Mouse (Mus musculus) neural tube, embryonic 11.5 days (tissue): ENCODE results near the gene Pcsk2. TPM values are rescaled to one million over a fixed set of nuclear protein-coding genes. Genes with fewer than 3 reads are reported as not detected.

Source experiments
- ATAC-seq: fragments of 200-750 bp; cut with Nextera tagmentation; 2 replicates; pipeline ENCODE4 v1.8.0; 2017; ENCODE audit warnings: moderate number of reproducible peaks, mild to moderate bottlenecking, moderate TSS enrichment, moderate library complexity; ENCODE audit not compliant: insufficient read depth, low FRiP score, low TSS enrichment
- DNase-seq: peaks from one replicate; pipeline ENCODE4 v3.0.0-alpha.2; 2015; ENCODE audit warnings: low spot score
- H3K27ac ChIP-seq: fragments of 300-500 bp; sonication (generic); 2 replicates; pipeline ENCODE4 v1.5.1; 2014; ENCODE audit warnings: low read depth, mild to moderate bottlenecking, low read length
- H3K27me3 ChIP-seq: fragments of 300-500 bp; sonication (generic); 2 replicates; pipeline ENCODE4 v1.6.1; 2014; ENCODE audit warnings: mild to moderate bottlenecking, low read length, mixed read lengths; ENCODE audit not compliant: control insufficient read depth, insufficient read depth
- H3K36me3 ChIP-seq: fragments of 300-500 bp; sonication (generic); 2 replicates; pipeline ENCODE4 v1.6.1; 2014; ENCODE audit warnings: mild to moderate bottlenecking, low read length, moderate library complexity, mixed read lengths; ENCODE audit not compliant: control insufficient read depth, insufficient read depth
- H3K4me1 ChIP-seq: fragments of 300-500 bp; sonication (generic); 2 replicates; pipeline ENCODE4 v1.6.1; 2014; ENCODE audit warnings: low read length, mixed read lengths; ENCODE audit not compliant: control insufficient read depth, insufficient read depth
- H3K4me2 ChIP-seq: fragments of 300-500 bp; sonication (generic); 2 replicates; pipeline ENCODE4 v1.6.1; 2014; ENCODE audit warnings: low read depth, mild to moderate bottlenecking, moderate library complexity
- H3K4me3 ChIP-seq: fragments of 300-500 bp; sonication (generic); 2 replicates; pipeline ENCODE4 v1.5.1; 2014; ENCODE audit warnings: low read depth, low read length
- H3K9ac ChIP-seq: fragments of 300-500 bp; sonication (generic); 2 replicates; pipeline ENCODE4 v1.6.1; 2014; ENCODE audit warnings: mild to moderate bottlenecking, low read length
- H3K9me3 ChIP-seq: fragments of 300-500 bp; sonication (generic); 2 replicates; pipeline ENCODE4 v1.6.1; 2016; ENCODE audit warnings: low read length; ENCODE audit not compliant: control insufficient read depth
- WGBS: fragments of 180-500 bp; shearing (Covaris S2); extraction: QIAGEN DNeasy Blood & Tissue Kit; methylation state at CpG from one replicate; pipeline ENCODE4 v1.1.7; 2014; 5-methylcytosine and 5-hydroxymethylcytosine counted together
- polyA plus RNA-seq: library from polyadenylated mRNA; unstranded; fragments of >200 nt; fragmentation: Nextera tagmentation; extraction: Ambion mirVana; gene quantifications from 2 replicates; pipeline ENCODE4 v1.2.1, GENCODE M21; 2014

Gene Pcsk2
- polyA plus RNA-seq, 1 experiment from 2014 or later = 7.5 TPM

DNA sequence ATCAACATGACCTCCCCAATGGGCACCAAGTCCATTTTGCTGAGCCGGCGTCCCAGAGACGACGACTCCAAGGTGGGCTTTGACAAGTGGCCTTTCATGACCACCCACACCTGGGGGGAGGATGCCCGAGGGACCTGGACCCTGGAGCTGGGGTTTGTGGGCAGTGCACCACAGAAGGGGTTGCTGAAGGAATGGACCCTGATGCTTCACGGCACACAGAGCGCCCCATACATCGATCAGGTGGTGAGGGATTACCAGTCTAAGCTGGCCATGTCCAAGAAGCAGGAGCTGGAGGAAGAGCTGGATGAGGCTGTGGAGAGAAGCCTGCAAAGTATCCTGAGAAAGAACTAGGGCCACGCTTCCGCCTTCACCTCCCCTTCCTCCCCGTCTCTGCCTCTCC is 267.5 kb downstream of the Pcsk2 start:
- Histone ChIP-seq H3K27ac (no peak overlapping the region), H3K4me2 (no peak overlapping the region), H3K4me3 (no peak overlapping the region), H3K4me1 (no peaks in the 10 kb centered on the region), H3K27me3 (no peaks in the 10 kb centered on the region), H3K9ac (no peak overlapping the region), H3K9me3 (no peaks in the 10 kb centered on the region), H3K36me3 (no peaks in the 10 kb centered on the region)
- DNase-seq (no peak), ATAC-seq (no peak)
- WGBS = 92% methylated on average over 11 of the region's 11 CpGs

DNA sequence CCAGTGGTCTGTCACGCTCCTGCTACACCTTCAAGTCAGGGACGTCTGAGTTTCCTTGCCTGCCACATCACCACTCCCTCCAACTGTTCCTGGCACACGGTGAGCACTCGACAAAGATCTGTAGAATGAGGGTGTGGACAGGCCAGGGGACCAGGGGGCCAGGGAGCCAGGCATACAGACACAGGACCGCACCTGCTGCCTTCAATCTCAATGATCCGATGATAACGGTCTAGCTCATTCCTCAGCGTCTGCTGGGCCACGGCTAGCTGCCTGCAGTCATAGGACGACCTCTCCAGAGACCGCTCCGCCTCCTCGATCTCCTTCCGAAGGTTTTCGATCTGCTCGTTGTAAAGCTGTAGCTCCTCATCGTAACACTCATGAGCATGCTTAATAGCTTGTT is 285.7 kb downstream of the Pcsk2 start:
- Histone ChIP-seq H3K4me3 (no peak overlapping the region), H3K27me3 (no peaks in the 10 kb centered on the region), H3K4me2 (no peak overlapping the region), H3K36me3 (no peaks in the 10 kb centered on the region), H3K27ac (no peak overlapping the region), H3K4me1 (no peaks in the 10 kb centered on the region), H3K9ac (no peak overlapping the region), H3K9me3 (no peaks in the 10 kb centered on the region)
- DNase-seq (no peak), ATAC-seq (no peak)
- 67% methylated on average over 17 of the region's 17 CpGs for WGBS

DNA sequence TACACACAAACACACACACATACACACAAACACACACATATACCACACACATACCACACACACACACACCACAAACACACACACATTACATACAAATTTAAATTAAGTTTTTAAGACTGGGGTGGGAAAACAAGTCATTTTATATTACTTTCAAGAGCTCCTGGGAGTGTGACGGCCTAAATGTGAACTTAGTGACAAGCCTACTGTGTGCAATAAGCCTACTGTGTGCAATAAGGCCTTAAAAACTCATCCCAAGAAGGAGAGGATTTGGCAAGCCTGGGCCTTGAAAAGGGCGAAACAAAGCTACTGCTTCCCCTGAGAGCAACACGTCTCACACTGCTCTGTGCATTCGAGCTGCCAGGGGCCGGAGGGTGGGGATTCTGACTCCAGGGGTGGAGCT is 286.8 kb downstream of the Pcsk2 start:
- no peak overlapping the region for H3K27ac ChIP-seq
- H3K9me3 ChIP-seq = no peaks in the 10 kb centered on the region
- H3K4me1 ChIP-seq = no peaks in the 10 kb centered on the region
- H3K36me3 ChIP-seq = no peaks in the 10 kb centered on the region
- ATAC-seq (no peak), DNase-seq (no peak)
- WGBS = 80% methylated on average over 5 of the region's 5 CpGs
- H3K4me3 ChIP-seq = no peak overlapping the region
- no peak overlapping the region for H3K9ac ChIP-seq
- H3K27me3 ChIP-seq = no peaks in the 10 kb centered on the region
- H3K4me2 ChIP-seq = no peak overlapping the region

DNA sequence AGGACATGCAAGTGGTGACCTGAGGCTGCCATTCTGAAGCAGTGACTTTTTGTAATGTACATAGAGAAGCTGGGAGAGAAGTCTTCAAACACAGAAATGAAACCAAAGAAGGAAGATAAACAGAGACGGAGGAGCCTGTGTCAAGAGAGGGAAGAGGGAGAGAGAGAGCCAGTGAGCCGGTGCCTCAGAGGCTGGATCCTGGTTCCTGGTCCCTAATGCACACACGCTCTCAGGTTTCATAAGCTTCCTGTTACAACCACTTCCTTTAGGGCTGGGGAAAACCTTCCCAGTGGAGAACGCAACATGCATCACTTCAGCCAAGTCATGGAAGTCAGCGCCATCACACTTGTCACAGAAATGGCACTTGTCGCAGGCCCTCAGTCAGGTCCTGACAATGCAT is 288.1 kb downstream of the Pcsk2 start:
- H3K9ac ChIP-seq = no peak overlapping the region
- H3K4me1 ChIP-seq = no peaks in the 10 kb centered on the region
- no peak for ATAC-seq
- H3K4me3 ChIP-seq = no peak overlapping the region
- WGBS = 67% methylated on average over 6 of the region's 6 CpGs
- H3K36me3 ChIP-seq = no peaks in the 10 kb centered on the region
- no peaks in the 10 kb centered on the region for H3K27me3 ChIP-seq
- no peak overlapping the region for H3K4me2 ChIP-seq
- no peaks in the 10 kb centered on the region for H3K9me3 ChIP-seq
- no peak for DNase-seq
- no peak overlapping the region for H3K27ac ChIP-seq

DNA sequence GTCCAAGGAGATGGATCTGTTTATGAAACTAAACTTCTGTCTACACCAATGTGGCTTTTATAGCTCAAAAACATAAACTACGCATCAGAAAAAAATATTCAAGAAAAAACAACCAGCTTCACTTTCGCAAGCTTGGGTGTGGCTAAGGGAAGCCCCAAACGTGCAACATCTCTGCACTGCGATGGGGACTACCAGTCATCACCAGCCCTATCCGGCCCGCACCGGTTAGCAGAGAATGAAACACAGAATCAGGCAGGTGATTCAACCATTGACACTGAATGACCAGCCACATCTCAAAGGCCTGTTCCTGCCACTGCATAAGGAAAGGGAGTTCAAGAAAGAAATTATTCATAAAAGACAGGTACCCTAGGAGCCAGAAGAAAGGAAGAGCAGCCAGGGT is 289.9 kb downstream of the Pcsk2 start:
- H3K9ac ChIP-seq = no peak overlapping the region

DNA sequence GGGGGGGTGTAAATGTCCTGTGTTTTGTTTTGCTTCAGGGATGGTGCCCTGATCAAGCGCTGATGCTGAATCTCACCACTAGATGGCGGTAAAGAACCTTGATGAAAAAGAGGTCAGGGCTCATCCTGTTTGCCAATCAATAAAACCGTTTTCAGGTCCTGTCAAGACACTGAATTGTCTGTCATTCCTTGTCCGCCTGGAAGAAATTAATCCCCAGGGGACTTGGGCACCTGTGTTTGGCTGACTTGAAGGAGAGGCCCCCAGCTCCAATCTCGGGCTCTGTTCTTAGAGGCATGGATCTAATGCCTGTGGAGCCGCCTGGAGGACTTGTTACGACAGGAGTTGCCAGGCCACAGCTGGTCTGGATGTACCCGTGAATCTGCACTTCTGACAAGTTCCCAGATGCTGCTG is 291.3 kb downstream of the Pcsk2 start:
- 1% methylated on average over 8 of the region's 8 CpGs for WGBS

More for the DNA sequence above, 289.9 kb downstream of the Pcsk2 start:
- Histone ChIP-seq H3K4me3 (no peak overlapping the region), H3K4me1 (no peaks in the 10 kb centered on the region), H3K27ac (no peak overlapping the region), H3K36me3 (no peaks in the 10 kb centered on the region), H3K27me3 (no peaks in the 10 kb centered on the region), H3K4me2 (no peak overlapping the region), H3K9me3 (no peaks in the 10 kb centered on the region)
- DNase-seq = no peak
- ATAC-seq = no peak
- 87% methylated on average over 7 of the region's 7 CpGs for WGBS

DNA sequence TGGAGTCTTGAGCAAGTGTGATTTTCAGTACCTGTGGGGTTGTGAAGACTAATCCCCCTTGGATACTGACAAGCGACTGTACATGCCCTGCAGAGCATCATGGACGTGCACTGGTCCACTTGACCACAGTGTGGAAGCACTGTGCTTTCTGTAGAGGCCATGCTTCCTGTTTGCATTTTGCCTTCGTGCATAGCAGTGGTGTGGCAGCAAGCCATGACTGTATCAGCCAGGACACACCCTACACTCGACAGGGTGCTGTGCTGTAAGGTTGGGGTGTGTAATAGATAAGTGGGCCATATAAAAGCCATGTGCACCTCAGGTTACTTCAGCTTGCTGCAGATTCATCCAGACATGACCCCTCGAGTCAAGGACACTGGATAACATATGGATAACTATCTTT is 292.7 kb downstream of the Pcsk2 start:
- no peaks in the 10 kb centered on the region for H3K27me3 ChIP-seq
- H3K36me3 ChIP-seq = no peaks in the 10 kb centered on the region
- WGBS = 73% methylated on average over 5 of the region's 5 CpGs
- no peaks in the 10 kb centered on the region for H3K9me3 ChIP-seq
- no peak overlapping the region for H3K4me2 ChIP-seq
- DNase-seq = no peak
- no peak overlapping the region for H3K9ac ChIP-seq
- no peak for ATAC-seq
- H3K4me1 ChIP-seq = no peaks in the 10 kb centered on the region
- no peak overlapping the region for H3K4me3 ChIP-seq
- no peak overlapping the region for H3K27ac ChIP-seq

More for the DNA sequence above, 291.3 kb downstream of the Pcsk2 start:
- no peaks in the 10 kb centered on the region for H3K4me1 ChIP-seq
- H3K36me3 ChIP-seq = no peaks in the 10 kb centered on the region
- no peaks in the 10 kb centered on the region for H3K27me3 ChIP-seq
- H3K9me3 ChIP-seq = no peaks in the 10 kb centered on the region
- DNase-seq (peak; percentile 79), ATAC-seq (peak; percentile 60)
- no peak overlapping the region for H3K27ac ChIP-seq
- H3K4me3 ChIP-seq = 0 out of 2 replicates have a peak overlapping the region, but pooled peaks have one; percentile 20
- H3K4me2 ChIP-seq = peak overlapping the region; percentile 26
- no peak overlapping the region for H3K9ac ChIP-seq

DNA sequence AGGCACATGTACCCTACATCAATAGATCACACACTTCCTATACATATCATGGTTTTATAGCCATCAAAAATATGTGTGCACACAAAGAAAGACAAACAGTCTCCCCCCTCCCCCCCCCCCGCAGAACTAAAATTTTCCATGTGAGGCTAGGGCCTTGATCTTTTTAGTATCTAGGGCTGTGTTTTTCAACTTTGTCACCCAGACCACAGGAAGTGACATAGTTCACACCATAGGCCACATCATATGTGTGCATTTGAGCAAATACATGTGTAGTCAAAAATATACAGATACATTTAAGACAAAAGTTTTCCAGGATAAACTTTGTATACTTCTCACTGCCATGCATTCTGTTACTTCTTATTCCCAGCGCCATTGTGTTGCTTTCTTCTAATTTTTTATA is 293.5 kb downstream of the Pcsk2 start:
- Histone ChIP-seq H3K27me3 (no peaks in the 10 kb centered on the region), H3K36me3 (no peaks in the 10 kb centered on the region), H3K4me2 (no peak overlapping the region), H3K9ac (no peak overlapping the region), H3K4me1 (no peaks in the 10 kb centered on the region), H3K9me3 (no peaks in the 10 kb centered on the region), H3K27ac (no peak overlapping the region), H3K4me3 (no peak overlapping the region)
- 86% methylated on average over 2 of the region's 2 CpGs for WGBS
- ATAC-seq (no peak), DNase-seq (no peak)

DNA sequence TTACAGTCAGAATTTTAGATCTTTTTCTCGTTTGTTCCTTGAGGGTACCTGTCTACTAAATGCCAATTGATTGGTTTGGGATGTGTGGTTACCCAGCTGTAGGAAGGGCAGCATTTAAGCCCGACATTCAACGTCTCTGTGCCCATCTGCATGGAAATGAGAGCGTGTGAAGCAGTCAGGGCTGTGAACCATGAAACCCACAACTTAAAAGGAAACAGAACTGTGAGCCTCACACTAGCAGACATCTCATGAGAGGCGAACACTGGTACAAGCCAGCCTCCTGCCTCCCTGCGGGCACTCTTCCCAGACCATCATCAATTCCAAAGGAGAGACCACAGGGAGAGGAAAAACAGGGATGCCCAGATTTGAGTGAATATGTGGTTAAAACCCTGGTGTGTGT is 294.9 kb downstream of the Pcsk2 start:
- Histone ChIP-seq H3K27me3 (no peaks in the 10 kb centered on the region), H3K36me3 (no peaks in the 10 kb centered on the region), H3K4me3 (no peak overlapping the region), H3K9ac (no peak overlapping the region), H3K4me1 (no peaks in the 10 kb centered on the region), H3K4me2 (no peak overlapping the region), H3K9me3 (no peaks in the 10 kb centered on the region), H3K27ac (no peak overlapping the region)
- DNase-seq (no peak), ATAC-seq (no peak)
- 87% methylated on average over 6 of the region's 6 CpGs for WGBS
